Mouse (Mus musculus) heart, postnatal 10 days (tissue): Measurements from ENCODE around the gene Cdk6. TPM values are rescaled to one million over a fixed set of nuclear protein-coding genes. Genes with fewer than 3 reads are reported as not detected.
A peak's percentile ranks its signal among the peaks of the same experiment; 100 is the strongest.
"Not testable (repeated sequence)": the region's sequence is repeated elsewhere in the genome, so short reads cannot be mapped to it uniquely, and the experiment has no call there.

Source experiments
- DNase-seq, 2 experiments: peaks; one replicate each; pipeline ENCODE4 v3.0.0; 2021
- intact Hi-C: fragments of 180-260 bp; cut with DNase I; formaldehyde crosslinking; loops from one replicate; pipeline ENCODE4 v1.15.1; 2025
- total RNA-seq, 2 experiments: library from RNA; stranded (reverse); gene quantifications; 2 replicates each; pipeline ENCODE4 v1.2.3; 2021

The Cdk6 gene
- total RNA-seq, 2 experiments from 2014 or later, result 41.9 to 48.2 TPM

GRCm38 (mm10) chr5:3343566-3344080 lies 2.3 kb downstream of the Cdk6 start:
- peak; percentile 82 to 84 for DNase-seq
- intact Hi-C loops, result loop anchor here (1.0 to 5.0 kb wide), 4 partner anchors 89 to 199 kb away; no protein-coding TSS in a partner anchor

GRCm38 (mm10) chr5:3344081-3344631 lies 2.9 kb downstream of the Cdk6 start:
- DNase-seq, result peak; percentile 93
- intact Hi-C loops, result loop anchor here (5.0 kb wide), 2 partner anchors 88 to 122 kb away; no protein-coding TSS in a partner anchor

- DNase-seq, result not testable (repeated sequence)
- intact Hi-C loops, result loop anchor here (5.0 kb wide), 1 partner anchor 37 kb away; no protein-coding TSS in a partner anchor
Observed at GRCm38 (mm10) chr5:3345540-3345939, 4.3 kb downstream of the Cdk6 start.

GRCm38 (mm10) chr5:3349393-3349792 lies 8.1 kb downstream of the Cdk6 start:
- intact Hi-C loops, result loop anchor here (5.0 kb wide), 1 partner anchor 33 kb away; no protein-coding TSS in a partner anchor
- DNase-seq, result not testable (repeated sequence)

- intact Hi-C loops, DNase-seq: not testable (repeated sequence)
Observed at GRCm38 (mm10) chr5:3351836-3352235, 10.6 kb downstream of the Cdk6 start.

GRCm38 (mm10) chr5:3352314-3352713 lies 11.0 kb downstream of the Cdk6 start:
- DNase-seq, result no peak
- intact Hi-C loops, result no loop called here

GRCm38 (mm10) chr5:3352827-3353226 lies 11.5 kb downstream of the Cdk6 start:
- intact Hi-C loops, result no loop called here
- DNase-seq, result no peak

GRCm38 (mm10) chr5:3354307-3354706 lies 13.0 kb downstream of the Cdk6 start:
- DNase-seq, result no peak
- intact Hi-C loops, result no loop called here

GRCm38 (mm10) chr5:3355032-3355536 lies 13.8 kb downstream of the Cdk6 start:
- DNase-seq, result no peak
- intact Hi-C loops, result no loop called here

GRCm38 (mm10) chr5:3355560-3356260 lies 14.4 kb downstream of the Cdk6 start:
- peak; percentile 70 to 78 for DNase-seq

GRCm38 (mm10) chr5:3356261-3356778 lies 15.0 kb downstream of the Cdk6 start:
- intact Hi-C loops, result no loop called here

More at GRCm38 (mm10) chr5:3355560-3356260, 14.4 kb downstream of the Cdk6 start:
- intact Hi-C loops, result no loop called here

GRCm38 (mm10) chr5:3357496-3357895 lies 16.2 kb downstream of the Cdk6 start:
- DNase-seq, result no peak

More at GRCm38 (mm10) chr5:3356261-3356778, 15.0 kb downstream of the Cdk6 start:
- peak in 1 of 2 experiments; percentile 37 for DNase-seq

GRCm38 (mm10) chr5:3358687-3359520 lies 17.6 kb downstream of the Cdk6 start:
- no peak for DNase-seq
- intact Hi-C loops, result no loop called here

More at GRCm38 (mm10) chr5:3357496-3357895, 16.2 kb downstream of the Cdk6 start:
- intact Hi-C loops, result no loop called here

GRCm38 (mm10) chr5:3359914-3360313 lies 18.6 kb downstream of the Cdk6 start:
- intact Hi-C loops, result no loop called here
- DNase-seq, result no peak

- DNase-seq, result no peak
- intact Hi-C loops, result no loop called here
Observed at GRCm38 (mm10) chr5:3361252-3361651, 20.0 kb downstream of the Cdk6 start.

- intact Hi-C loops, result no loop called here
- no peak for DNase-seq
Observed at GRCm38 (mm10) chr5:3362111-3362510, 20.8 kb downstream of the Cdk6 start.

- intact Hi-C loops, result no loop called here
- no peak for DNase-seq
Observed at GRCm38 (mm10) chr5:3363036-3363983, 22.0 kb downstream of the Cdk6 start.

- no peak for DNase-seq
Observed at GRCm38 (mm10) chr5:3367045-3367444, 25.8 kb downstream of the Cdk6 start.

GRCm38 (mm10) chr5:3369317-3369716 lies 28.0 kb downstream of the Cdk6 start:
- intact Hi-C loops, result no loop called here
- DNase-seq, result peak; percentile 40 to 46

More at GRCm38 (mm10) chr5:3367045-3367444, 25.8 kb downstream of the Cdk6 start:
- intact Hi-C loops, result no loop called here
